Mouse (Mus musculus) erythroblast, adult 5-6 weeks (primary cell): ENCODE data around the gene Lonrf2. TPM values are rescaled to one million over a fixed set of nuclear protein-coding genes. Genes with fewer than 3 reads are reported as not detected.

Experiments
- ATAC-seq: replicated peaks from 2 replicates; pipeline ENCODE4 v1.8.0; 2016; ENCODE audit warnings: moderate number of reproducible peaks, mild to moderate bottlenecking, moderate TSS enrichment, inconsistent platforms; ENCODE audit not compliant: poor library complexity, low FRiP score, severe bottlenecking
- total RNA-seq, 2 experiments: library from RNA; stranded (forward) in 1 of 2; stranded (reverse) in 1 of 2; fragments of 150-400 nt in 1 of 2; fragments of 200-764, 138-1000 nt in 1 of 2; gene quantifications; 2 replicates each; pipeline versions ENCODE4 v1.2.3 to v1.2.4; 2015 to 2017; ENCODE audit warnings: low replicate concordance in 2 of 2

The Lonrf2 gene
- total RNA-seq (2015; ENCODE audit: low replicate concordance): 0.42 and 0.77 TPM in 2 replicates
- 0.14 and 0.17 TPM in 2 replicates for total RNA-seq (2017; ENCODE audit: low replicate concordance)

- no peak for ATAC-seq
These were observed at the start of gene Lonrf2 for GRCm38 (mm10) chr1:38836477-38836872. Gene Lonrf2, minus strand, starts transcription at chr1:38836711.

- ATAC-seq: no peak
These were observed 49.4 kb upstream of the Lonrf2 start for GRCm38 (mm10) chr1:38885956-38886355.

DNA sequence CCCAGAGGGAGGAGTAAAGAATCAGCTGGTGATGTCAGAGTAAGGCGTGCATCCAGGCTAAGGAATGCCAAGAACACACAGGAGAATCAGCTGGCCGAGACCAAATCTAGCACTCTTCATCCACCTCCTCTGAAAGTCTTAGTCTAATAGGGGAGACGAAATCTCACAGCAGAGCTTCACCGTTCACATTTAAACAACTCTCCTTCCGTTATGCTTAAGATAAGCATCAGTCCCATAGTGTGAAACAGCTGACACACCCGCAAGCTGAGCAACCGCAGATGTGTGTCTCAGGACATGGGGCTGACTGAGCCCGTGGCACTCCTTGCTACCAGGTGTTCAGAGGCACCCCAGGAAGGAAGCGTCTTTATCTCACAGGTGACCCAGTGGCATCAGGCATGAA is 47.3 kb upstream of the Lonrf2 start:
- no peak for ATAC-seq

GRCm38 (mm10) chr1:38882746-38883145 is 46.2 kb upstream of the Lonrf2 start:
- ATAC-seq: peak; percentile 34; the same call in 1 of the 2 replicates

- ATAC-seq: peak; percentile 99
These were observed 44.9 kb upstream of the Lonrf2 start for GRCm38 (mm10) chr1:38881366-38881765.

DNA sequence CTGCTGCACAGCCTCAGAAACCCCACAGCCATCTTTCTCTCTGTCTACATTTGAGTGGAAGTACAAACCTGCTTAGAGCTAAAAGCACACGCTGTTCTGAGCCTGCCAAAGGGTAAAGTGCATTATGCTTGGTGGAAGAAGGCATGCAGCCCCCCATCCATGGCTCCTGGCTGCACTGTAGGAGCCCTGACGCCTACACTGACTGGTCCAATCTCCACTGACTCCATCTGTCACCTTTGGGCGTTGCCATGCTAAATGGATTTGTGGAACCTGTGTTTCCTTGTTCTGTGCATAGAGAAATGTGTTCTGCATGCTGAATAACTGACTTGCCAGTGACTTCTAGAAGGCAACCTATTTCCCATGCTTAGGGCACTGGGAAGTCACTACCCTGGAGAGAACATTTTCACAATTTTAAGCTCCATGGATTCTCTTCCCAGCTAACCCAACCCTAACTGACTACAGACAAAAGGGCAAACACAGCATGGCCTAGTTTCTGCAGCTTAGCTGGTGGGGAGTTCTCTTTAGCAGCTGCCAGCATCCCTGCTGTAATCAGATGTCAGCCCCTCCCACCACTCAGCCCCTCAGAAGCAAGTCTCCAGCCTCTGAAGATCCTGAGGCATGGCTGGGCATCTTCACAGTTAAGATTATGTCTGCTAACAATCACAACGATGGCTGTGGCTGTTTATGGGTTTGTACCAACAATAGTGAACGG is 40.3 kb upstream of the Lonrf2 start:
- no peak for ATAC-seq

DNA sequence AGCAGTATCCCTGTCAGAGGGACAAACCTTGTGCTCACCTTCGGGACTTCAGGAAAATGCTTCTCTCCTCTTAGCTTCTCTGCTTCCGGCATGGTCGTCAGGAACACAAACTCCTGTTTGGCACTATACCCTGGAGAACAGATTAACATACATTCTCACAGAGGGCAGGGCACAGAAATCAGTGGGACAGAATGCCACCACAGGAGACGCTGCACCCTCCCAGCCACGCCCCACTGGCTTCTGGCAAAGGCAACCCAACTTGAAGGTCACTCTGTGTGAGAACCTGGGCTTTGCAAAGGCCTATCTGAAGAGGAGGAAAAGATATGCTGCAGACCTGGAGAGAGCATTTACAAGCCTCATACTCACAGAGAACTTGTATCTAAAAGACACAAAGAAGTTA is 37.4 kb upstream of the Lonrf2 start:
- ATAC-seq: no peak

- ATAC-seq: no peak
These were observed 35.3 kb upstream of the Lonrf2 start for GRCm38 (mm10) chr1:38871834-38872233.

DNA sequence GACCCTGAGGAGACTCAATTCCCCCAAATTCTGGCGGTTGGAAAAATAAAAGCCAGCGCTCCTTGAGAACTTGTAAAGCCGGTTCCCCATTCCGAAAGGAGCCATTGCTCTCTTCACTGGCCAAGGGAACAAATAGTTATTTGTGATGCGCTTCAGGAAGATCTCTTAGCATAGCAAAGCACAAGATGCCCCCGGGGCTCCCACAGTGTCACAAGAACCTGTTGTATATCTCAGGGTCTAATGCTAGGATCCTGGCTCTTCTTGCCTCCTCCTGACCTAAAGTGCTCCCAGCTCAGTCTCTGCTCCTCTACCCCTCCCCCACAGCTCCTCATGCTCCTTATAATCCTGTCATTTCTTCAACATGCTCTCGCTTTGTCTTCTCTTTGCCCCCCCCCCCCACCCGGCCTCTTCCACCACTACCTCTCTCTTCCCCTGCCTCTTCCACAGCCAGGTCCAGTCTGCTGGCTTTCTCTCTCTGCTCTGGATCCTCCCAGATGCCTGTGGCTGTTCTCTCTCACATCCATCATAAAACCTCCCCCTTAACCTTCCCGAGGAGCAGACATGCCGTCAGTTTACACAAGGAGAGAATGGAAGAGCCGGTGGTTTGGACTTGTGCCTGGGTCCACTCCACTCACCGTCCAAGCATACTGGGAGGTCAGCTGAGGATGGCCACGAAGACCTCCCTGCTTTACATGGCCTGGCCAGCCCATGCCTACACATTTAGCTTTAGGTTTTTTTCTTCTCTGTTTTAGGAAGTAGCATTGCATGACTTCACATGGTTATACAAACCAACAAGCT is 33.1 kb upstream of the Lonrf2 start:
- ATAC-seq: no peak

DNA sequence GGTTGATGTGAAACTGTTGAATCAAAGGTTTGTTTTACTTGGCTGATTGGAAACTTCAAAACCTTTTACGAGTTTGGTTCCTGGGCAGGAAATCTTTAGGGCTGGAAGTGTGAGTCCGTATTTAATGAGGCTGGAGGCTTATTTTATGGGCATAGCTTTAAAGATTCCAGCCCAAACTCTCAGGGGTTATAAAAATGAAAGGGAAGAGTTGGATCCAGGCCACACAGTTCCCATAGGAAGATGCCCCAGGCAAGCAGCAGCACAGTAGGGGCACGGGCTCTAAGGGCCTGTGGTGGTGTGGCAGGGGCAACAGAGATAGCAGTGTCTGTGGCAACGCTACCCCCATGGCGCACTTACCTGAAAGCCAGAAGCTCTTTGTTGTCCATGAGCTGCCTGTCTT is 29.7 kb upstream of the Lonrf2 start:
- no peak for ATAC-seq

- ATAC-seq: no peak
These were observed 27.8 kb upstream of the Lonrf2 start for GRCm38 (mm10) chr1:38864341-38864740.

GRCm38 (mm10) chr1:38862213-38862612 is 25.7 kb upstream of the Lonrf2 start:
- ATAC-seq: peak; percentile 58; the same call in 1 of the 2 replicates

GRCm38 (mm10) chr1:38860867-38861524 is 24.5 kb upstream of the Lonrf2 start:
- ATAC-seq: no peak

DNA sequence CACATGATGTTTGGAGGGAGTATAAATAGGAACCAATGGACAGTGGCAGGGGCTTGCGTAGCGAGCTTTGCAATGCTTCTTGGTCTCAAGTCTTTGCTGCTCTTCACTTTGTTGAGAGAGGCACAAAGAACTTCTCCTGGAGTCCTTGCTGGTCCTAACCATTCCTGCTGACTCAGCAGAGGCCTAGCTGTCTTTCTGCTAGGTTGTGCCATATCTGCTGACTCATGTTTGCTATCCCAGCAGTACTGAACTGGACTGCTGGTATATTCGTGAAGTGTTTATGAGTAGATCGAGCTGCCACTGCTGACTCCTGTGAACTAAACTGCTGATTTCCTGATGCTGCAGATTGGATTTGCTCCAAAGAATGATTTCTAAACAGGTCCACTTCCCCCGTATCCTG is 23.7 kb upstream of the Lonrf2 start:
- peak; percentile 77 for ATAC-seq

DNA sequence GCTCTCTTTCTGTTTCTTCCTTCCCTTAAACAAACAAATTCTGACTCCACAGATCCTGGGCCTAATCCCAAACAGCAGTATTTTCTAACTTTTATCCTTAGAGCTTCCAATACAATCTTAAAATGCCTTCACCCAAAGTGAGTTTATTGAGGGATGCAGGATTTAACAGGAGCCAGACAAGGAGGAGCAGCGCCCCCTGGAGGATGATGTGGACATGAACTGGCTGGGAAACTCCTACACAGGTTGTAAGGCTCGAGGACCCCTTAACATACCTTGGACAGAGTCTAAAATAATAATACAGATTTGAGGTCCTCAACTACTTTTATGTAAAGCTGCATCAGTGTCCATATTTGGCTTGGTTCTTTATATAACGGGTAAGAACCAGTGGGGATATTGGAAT is 19.7 kb upstream of the Lonrf2 start:
- ATAC-seq: no peak

DNA sequence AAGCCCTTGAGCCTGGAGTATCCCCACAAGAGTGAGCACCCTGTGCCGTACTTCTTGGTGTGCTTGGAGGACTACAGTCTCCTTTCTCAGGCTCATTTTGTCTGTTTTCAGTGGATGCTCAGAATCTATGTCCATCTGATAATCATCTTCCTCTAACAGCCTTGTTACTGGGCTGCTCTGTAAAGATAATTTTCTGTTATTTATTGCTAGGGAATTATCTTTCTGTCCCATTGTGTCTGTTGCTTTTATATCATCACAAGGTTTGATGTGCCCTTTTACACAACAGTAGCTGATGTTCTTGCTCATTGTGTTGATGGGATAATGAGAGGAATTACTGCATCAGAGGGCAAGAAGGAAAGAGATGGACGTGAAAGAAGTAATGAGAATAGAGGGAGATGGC is 15.7 kb upstream of the Lonrf2 start:
- ATAC-seq: no peak

GRCm38 (mm10) chr1:38850650-38851049 is 14.1 kb upstream of the Lonrf2 start:
- no peak for ATAC-seq

DNA sequence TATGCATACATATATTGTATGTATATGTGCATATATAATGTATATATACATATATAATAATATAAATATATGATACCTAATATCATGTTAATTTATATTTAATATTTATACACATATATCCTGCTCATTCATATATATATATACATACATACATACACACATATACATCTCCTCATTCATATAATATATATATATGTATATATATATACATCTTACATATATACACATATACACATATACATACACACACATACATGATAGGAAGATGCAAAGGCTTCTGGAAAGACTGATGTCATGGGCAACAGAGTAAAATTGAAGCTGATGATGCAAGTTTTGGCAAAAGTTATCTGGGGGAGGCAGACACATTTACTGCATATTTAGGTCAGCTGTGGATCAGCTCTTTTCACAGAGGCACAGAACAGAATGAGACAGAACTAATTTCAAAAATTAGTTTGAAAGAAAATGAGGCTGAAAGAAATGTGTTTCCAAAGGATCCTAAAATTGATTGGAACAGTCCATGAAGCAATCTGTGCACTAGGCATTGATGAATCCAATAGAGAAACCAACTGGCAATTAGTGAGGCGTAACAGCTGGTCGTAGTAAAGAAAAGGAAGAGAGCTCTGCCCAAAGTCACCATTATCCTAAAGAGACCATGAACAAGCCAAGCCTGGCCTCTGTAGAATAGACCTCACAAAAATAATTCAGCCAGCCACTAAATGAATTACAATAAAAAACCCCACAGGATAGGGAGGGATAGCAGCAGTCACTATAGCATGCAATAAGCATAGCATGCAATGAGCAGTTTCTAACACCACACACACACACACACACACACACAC is 12.2 kb upstream of the Lonrf2 start:
- no peak for ATAC-seq

DNA sequence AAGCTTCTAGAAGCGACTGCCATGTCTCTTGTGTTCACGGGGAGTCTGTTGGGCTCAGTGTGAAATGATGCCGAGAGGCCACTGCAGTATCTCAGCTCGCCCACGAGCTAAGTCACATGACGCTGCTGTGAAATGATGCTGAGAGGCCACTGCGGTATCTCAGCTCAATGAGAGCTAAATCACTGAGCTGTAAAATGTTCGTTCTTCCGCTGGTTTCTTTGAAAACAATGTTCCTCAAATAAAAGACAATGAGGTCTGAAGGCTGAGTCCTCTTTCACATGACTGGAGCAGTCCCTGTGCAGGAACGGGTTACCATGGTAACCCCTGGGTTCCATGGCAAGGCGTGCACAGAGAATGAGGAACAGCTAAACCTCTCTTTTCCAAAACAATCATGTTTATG is 11.5 kb upstream of the Lonrf2 start:
- no peak for ATAC-seq

GRCm38 (mm10) chr1:38843275-38843674 is 6.8 kb upstream of the Lonrf2 start:
- ATAC-seq: no peak
